8 mouse cellular contexts compared by ENCODE assay signal in genomic region chr16:20195546-20195945, GRCm38 (mm10). TPM values are rescaled to one million over a fixed set of nuclear protein-coding genes. Genes with fewer than 3 reads are reported as not detected.
DNase-seq lines count a peak whose midpoint lies in the region; TF ChIP-seq lines count a peak whose summit lies in the region.

No protein-coding gene starts in this region.

- no peak for TF ChIP-seq CTCF in cerebellum, adult 2 months (IDR thresholded peaks at IDR 0.05; ENCODE audit: borderline replicate concordance, insufficient read depth, low read depth, low read length)
- TF ChIP-seq CTCF in left cerebral cortex, adult 2 months (IDR thresholded peaks at IDR 0.05), result peak; percentile 46

- H3K4me3 ChIP-seq in cerebellum, adult 2 months (replicated peaks; ENCODE audit: insufficient read depth, low read depth, low read length), result no peak overlapping the region
- no peak overlapping the region for H3K4me3 ChIP-seq in left cerebral cortex, adult 2 months

- no peak overlapping the region for H3K27ac ChIP-seq in cerebellum, adult 2 months (ENCODE audit: insufficient read depth, low read length)
- H3K27ac ChIP-seq in left cerebral cortex, adult 2 months, result no peak overlapping the region

- H3K27me3 ChIP-seq in cerebellum, adult 2 months (ENCODE audit: control insufficient read depth, insufficient read depth, low read length), result no peaks in the 10 kb centered on the region

- no peaks in the 10 kb centered on the region for H3K4me1 ChIP-seq in cerebellum, adult 2 months (ENCODE audit: control insufficient read depth, insufficient read depth, low read length)

- DNase-seq in cerebellum, adult 9-10 months, result peak; percentile 6
- DNase-seq in cerebellum, adult 2 months, result no peak
- DNase-seq in left cerebral cortex, adult 2 months (ENCODE audit: extremely low spot score in 1 of 2, low spot score in 2 of 2), result no peak
- no peak for DNase-seq in left cerebral cortex, adult 18-20 months (ENCODE audit: low spot score in 2 of 2)
- DNase-seq in c-Kit-positive CD71-negative TER-119-negative erythroid progenitor cells, embryonic 14.5 days (ENCODE audit: low read depth), result peak; percentile 14
- peak; percentile 42 for DNase-seq in mesoderm, embryonic 11.5 days (ENCODE audit: low read depth, low spot score)
- no peak for DNase-seq in urinary bladder, postnatal 36 days (ENCODE audit: low spot score in 2 of 2)
- DNase-seq in ovary, postnatal 36 days (ENCODE audit: low spot score), result no peak

- no peak for TF ChIP-seq POLR2A in cerebellum, adult 2 months (IDR thresholded peaks at IDR 0.05; ENCODE audit: borderline replicate concordance, insufficient read depth, low read length)

- 99% methylated on average over 3 of the region's 3 CpGs for WGBS in cerebellum, adult 2 months

- intact Hi-C loops in left cerebral cortex, adult 2 months (cut with DNase I), result no loop called here

RNA-seq across cellular contexts. Expression of gene Map6d1, which starts 45.6 kb away (rescaled TPM):
- 67.4 and 70.1 TPM in 2 replicates for polyA plus RNA-seq in cerebellum, adult 2 months (2012; rRNA removed)
- total RNA-seq in left cerebral cortex, adult 2 months (2021), result 10 to 100 TPM; 41.6 to 42.4 TPM
- total RNA-seq in left cerebral cortex, adult 18-20 months (2021), result 10 to 100 TPM; 34.4 to 39.4 TPM

RNA-seq across cellular contexts. Expression of gene Yeats2, which starts 54.7 kb away (rescaled TPM):
- 27.1 and 32.9 TPM in 2 replicates for polyA plus RNA-seq in cerebellum, adult 2 months (2012; rRNA removed)
- total RNA-seq in left cerebral cortex, adult 2 months (2021), result 10 to 100 TPM; 42.7 to 42.8 TPM
- total RNA-seq in left cerebral cortex, adult 18-20 months (2021), result 10 to 100 TPM; 28.6 to 33.3 TPM

Comparison
In these comparisons a context has a peak if more than half of its experiments do, and no peak if none do; other contexts are left out.
1. DNase-seq: peak in cerebellum, adult 9-10 months (single experiment), c-Kit-positive CD71-negative TER-119-negative erythroid progenitor cells, embryonic 14.5 days (single experiment) and mesoderm, embryonic 11.5 days (single experiment); none in cerebellum, adult 2 months (0 of 2), left cerebral cortex, adult 2 months (0 of 2), left cerebral cortex, adult 18-20 months (0 of 2), urinary bladder, postnatal 36 days (0 of 2) and ovary, postnatal 36 days (single experiment).